8 mouse cellular contexts compared by ENCODE assay signal in the genomic region with DNA sequence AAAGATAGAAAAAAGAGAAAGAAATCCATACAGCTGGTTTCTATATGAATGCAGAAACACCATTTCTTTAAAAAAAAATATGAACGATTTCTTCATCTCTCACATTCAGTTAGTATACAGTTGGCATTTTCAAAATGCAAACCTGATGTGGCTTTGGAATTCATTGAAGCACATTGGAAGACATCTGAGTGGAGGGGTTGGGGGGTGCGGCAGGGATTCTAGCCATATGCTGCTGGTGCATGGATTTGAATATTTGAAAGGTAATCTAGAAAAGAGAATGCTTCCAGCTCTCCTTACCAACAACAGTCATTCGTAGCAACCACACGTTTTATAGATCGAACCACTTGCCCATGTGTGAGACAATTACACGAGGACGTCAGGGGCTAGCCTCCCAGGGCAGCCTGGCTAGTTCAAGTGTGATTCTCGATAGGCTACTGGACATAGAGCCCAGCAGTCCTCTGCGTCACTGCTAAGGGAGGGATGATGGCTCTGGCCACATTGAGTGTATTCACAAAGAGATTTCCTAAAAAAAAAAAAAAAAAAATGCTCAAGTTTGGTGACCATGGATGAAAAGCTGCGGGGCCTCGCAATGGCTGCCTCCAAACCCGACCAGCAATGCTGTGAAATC.
A peak's percentile ranks its signal among the peaks of the same experiment; 100 is the strongest.
DNase-seq lines count a peak whose midpoint lies in the region; ATAC-seq and TF ChIP-seq lines count a peak whose summit lies in the region.

No protein-coding gene starts in this region.

- no peaks in the 10 kb centered on the region for H3K9me3 ChIP-seq in MEL (replicated peaks; ENCODE audit: insufficient read depth, low read length)
- H3K9me3 ChIP-seq in forebrain, embryonic 15.5 days = no peaks in the 10 kb centered on the region
- H3K9me3 ChIP-seq in liver, postnatal 0 days (ENCODE audit: low read length) = no peaks in the 10 kb centered on the region

- intact Hi-C loops in gastrocnemius, adult 2 months (cut with DNase I) = no loop called here

- peaks cover 0 to 9% of the 10 kb centered on the region in 2 experiments for H3K36me3 ChIP-seq in MEL (ENCODE audit: control insufficient read depth in 1 of 2, insufficient read depth in 2 of 2, low read length in 2 of 2)
- no peaks in the 10 kb centered on the region for H3K36me3 ChIP-seq in forebrain, embryonic 15.5 days
- no peaks in the 10 kb centered on the region for H3K36me3 ChIP-seq in liver, postnatal 0 days (replicated peaks; ENCODE audit: insufficient read depth, low read length)

- peak overlapping the region; percentile 67 for H3K27ac ChIP-seq in gastrocnemius, adult 2 months
- no peak overlapping the region for H3K27ac ChIP-seq in MEL (ENCODE audit: control insufficient read depth, low read depth, low read length)
- H3K27ac ChIP-seq in forebrain, embryonic 15.5 days (replicated peaks) = peak overlapping the region; percentile 79
- no peak overlapping the region for H3K27ac ChIP-seq in liver, postnatal 0 days (ENCODE audit: low read depth)

- peaks cover 6 to 14% of the 10 kb centered on the region in 2 experiments for H3K4me1 ChIP-seq in MEL (ENCODE audit: control insufficient read depth in 1 of 2, insufficient read depth in 2 of 2, low read length in 2 of 2)
- H3K4me1 ChIP-seq in forebrain, embryonic 15.5 days = peaks cover 25% of the 10 kb centered on the region
- H3K4me1 ChIP-seq in liver, postnatal 0 days (ENCODE audit: insufficient read depth) = peaks cover 13% of the 10 kb centered on the region

- WGBS in forebrain, embryonic 15.5 days = 56% methylated on average over 12 of the region's 12 CpGs
- 74% methylated on average over 12 of the region's 12 CpGs for WGBS in liver, postnatal 0 days (ENCODE audit: insufficient replicate concordance)

- H3K4me2 ChIP-seq in forebrain, embryonic 15.5 days (replicated peaks) = peak overlapping the region; percentile 10
- H3K4me2 ChIP-seq in liver, postnatal 0 days (ENCODE audit: low read depth, low read length) = peak overlapping the region; percentile 62

- H3K27me3 ChIP-seq in MEL (ENCODE audit: control insufficient read depth in 1 of 2, insufficient read depth in 2 of 2, low read length in 2 of 2) = no peaks in the 10 kb centered on the region
- H3K27me3 ChIP-seq in forebrain, embryonic 15.5 days = no peaks in the 10 kb centered on the region
- no peaks in the 10 kb centered on the region for H3K27me3 ChIP-seq in liver, postnatal 0 days (ENCODE audit: insufficient read depth, low read length)

- no peak for TF ChIP-seq EP300 in MEL (IDR thresholded peaks at IDR 0.05; ENCODE audit: low read depth in 1 of 2, low read length in 2 of 2)
- TF ChIP-seq EP300 in liver, postnatal 0 days (IDR thresholded peaks at IDR 0.05; ENCODE audit: low read depth) = no peak

- peak; percentile 34 for ATAC-seq in forebrain, embryonic 15.5 days (replicated peaks)
- no peak for ATAC-seq in liver, postnatal 0 days

- H3K4me3 ChIP-seq in gastrocnemius, adult 2 months = peak overlapping the region; percentile 56
- H3K4me3 ChIP-seq in MEL (ENCODE audit: control insufficient read depth in 1 of 2, insufficient read depth in 1 of 2, low read depth in 2 of 2, low read length in 2 of 2) = peak overlapping the region; percentile 21 to 25; a peak in 2 of 4 replicates
- no peak overlapping the region for H3K4me3 ChIP-seq in forebrain, embryonic 15.5 days
- 0 out of 2 replicates have a peak overlapping the region, but pooled peaks have one; percentile 13 for H3K4me3 ChIP-seq in liver, postnatal 0 days (ENCODE audit: low read depth, low read length)

- no peak for TF ChIP-seq POLR2A in MEL (IDR thresholded peaks at IDR 0.05; ENCODE audit: control insufficient read depth in 1 of 2, insufficient read depth in 1 of 2, low read depth in 1 of 2, low read length in 2 of 2, poor library complexity in 1 of 2)

- H3K79me2 ChIP-seq in MEL (ENCODE audit: control insufficient read depth, insufficient read depth, low read length, poor library complexity) = no peaks in the 10 kb centered on the region

- H3K9ac ChIP-seq in MEL (ENCODE audit: control insufficient read depth, low read depth, low read length, poor library complexity, severe bottlenecking) = no peak overlapping the region
- H3K9ac ChIP-seq in forebrain, embryonic 15.5 days (replicated peaks) = no peak overlapping the region
- peak overlapping the region; percentile 46; the same call in 1 of the 2 replicates for H3K9ac ChIP-seq in liver, postnatal 0 days (replicated peaks)

- no peak for DNase-seq in gastrocnemius, adult 2 months
- DNase-seq in gastrocnemius, adult 8-10 months (ENCODE audit: low spot score in 2 of 2) = no peak
- DNase-seq in MEL (ENCODE audit: low read depth, low spot score) = peak; percentile 7
- no peak for DNase-seq in liver, postnatal 0 days
- no peak for DNase-seq in adrenal gland, postnatal 14 days
- DNase-seq in heart, adult 18-20 months = no peak
- no peak for DNase-seq in thymus, postnatal 0 days (ENCODE audit: low spot score)

- no peak for TF ChIP-seq RAD21 in MEL (IDR thresholded peaks at IDR 0.05; ENCODE audit: low read depth, low read length)

- TF ChIP-seq CTCF in gastrocnemius, adult 2 months (IDR thresholded peaks at IDR 0.05) = no peak
- TF ChIP-seq CTCF in MEL (IDR thresholded peaks at IDR 0.05 in 2 of 3, conservative IDR thresholded peaks at IDR 0.05 in 1 of 3; ENCODE audit: control insufficient read depth in 1 of 3, insufficient read depth in 1 of 3, low read depth in 2 of 3, low read length in 3 of 3, poor library complexity in 1 of 3, severe bottlenecking in 1 of 3) = no peak
- no peak for TF ChIP-seq CTCF in liver, postnatal 0 days (IDR thresholded peaks at IDR 0.05; ENCODE audit: low read depth)

TF ChIP-seq in MEL, 35 proteins besides CTCF, POLR2A, EP300 and RAD21:
- no peak for TF ChIP-seq MAZ (IDR thresholded peaks at IDR 0.05; ENCODE audit: low read depth, low read length)
- TF ChIP-seq ZNF384 (IDR thresholded peaks at IDR 0.05; ENCODE audit: low read depth, low read length) = 0 out of 2 replicates have a peak, but pooled peaks have one; percentile 44
TF ChIP-seq in MEL: peak in this region for 1.

Comparison
In these comparisons a context has a peak if more than half of its experiments do, and no peak if none do; other contexts are left out.
1. H3K27ac ChIP-seq: peak in gastrocnemius, adult 2 months (single experiment) and forebrain, embryonic 15.5 days (single experiment); none in MEL (single experiment) and liver, postnatal 0 days (single experiment).